In the genomic region with DNA sequence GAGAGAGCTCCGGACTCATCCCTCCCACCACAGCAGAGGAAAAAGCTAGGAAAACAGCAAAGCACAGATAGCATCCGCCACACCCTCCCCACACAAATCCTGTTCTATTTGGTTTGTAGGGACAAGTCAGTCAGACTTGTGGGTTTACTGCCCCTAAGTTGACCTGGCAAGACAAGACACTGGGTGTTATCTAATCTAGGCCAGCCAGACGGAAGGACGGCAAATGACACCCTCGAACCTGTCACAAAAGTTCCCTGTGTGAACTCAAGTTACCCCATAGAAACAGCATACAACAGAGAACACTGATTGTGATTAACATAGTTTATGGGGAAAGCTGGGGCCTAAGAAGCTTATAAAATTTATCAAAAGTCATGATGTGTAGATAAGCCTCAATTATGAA, we compare ENCODE assay signal across 14 mouse cellular contexts.
"Had no signal": no experiment of that assay in that cellular context is flagged by ENCODE, and none has a peak within 500 bp of the region (broad histone marks: within the 10 kb centered on the region; RNA-seq: fewer than 3 reads in every experiment).

No protein-coding gene starts in this region.

- H3K4me3 ChIP-seq: kidney, embryonic 15.5 days; limb, embryonic 12.5 days; megakaryocyte, embryonic 14.5 days; midbrain, embryonic 12.5 days; neural tube, embryonic 13.5 days had no signal

- ATAC-seq: intestine, embryonic 16.5 days; midbrain, embryonic 16.5 days had no signal

- DNase-seq: kidney, adult 2 months; kidney, postnatal 14 days; lung, embryonic 14.5 days; lung, postnatal 10 days; lung, postnatal 4 days; retina, postnatal 1 day; right cerebral cortex, postnatal 14 days had no signal

- H3K9me3 ChIP-seq: kidney, embryonic 15.5 days; midbrain, embryonic 12.5 days had no signal

- H3K27me3 ChIP-seq: kidney, embryonic 15.5 days; limb, embryonic 12.5 days; megakaryocyte, embryonic 14.5 days; midbrain, embryonic 12.5 days; neural tube, embryonic 13.5 days had no signal

- H3K27ac ChIP-seq: kidney, embryonic 15.5 days; limb, embryonic 12.5 days; midbrain, embryonic 12.5 days; neural tube, embryonic 13.5 days had no signal

- H3K36me3 ChIP-seq: kidney, embryonic 15.5 days; limb, embryonic 12.5 days; midbrain, embryonic 12.5 days; neural tube, embryonic 13.5 days had no signal

- H3K4me2 ChIP-seq: kidney, embryonic 15.5 days; limb, embryonic 12.5 days; lung, embryonic 14.5 days; midbrain, embryonic 12.5 days; neural tube, embryonic 13.5 days had no signal

- H3K4me1 ChIP-seq: limb, embryonic 12.5 days; midbrain, embryonic 12.5 days; neural tube, embryonic 13.5 days had no signal

- H3K9ac ChIP-seq: kidney, embryonic 15.5 days; limb, embryonic 12.5 days; lung, embryonic 14.5 days; midbrain, embryonic 12.5 days; neural tube, embryonic 13.5 days had no signal
